Mouse (Mus musculus) limb, embryonic 14.5 days (tissue): ENCODE measurements at regions not wholly inside any gene's neighbourhood (a gene's known extent, or its start where the extent isn't known, plus 50 kb on each side); places are given as distances from the start of the nearest gene placed in this dataset.

ENCODE experiments used
- ATAC-seq: fragments of 200-750 bp; cut with Nextera tagmentation; 2 replicates; pipeline ENCODE4 v1.8.0; 2017; ENCODE audit warnings: low read depth, moderate number of reproducible peaks, moderate TSS enrichment; ENCODE audit not compliant: low FRiP score
- DNase-seq: peaks from one replicate; pipeline ENCODE4 v3.0.0-alpha.2; 2015; ENCODE audit warnings: low spot score
- H3K27ac ChIP-seq: fragments of 300-500 bp; sonication (generic); replicated peaks from 2 replicates; pipeline ENCODE4 v1.5.1; 2014; ENCODE audit warnings: low read depth, mild to moderate bottlenecking, low read length, moderate library complexity, mixed read lengths
- H3K27me3 ChIP-seq: fragments of 300-500 bp; sonication (generic); 2 replicates; pipeline ENCODE4 v1.6.1; 2014; ENCODE audit warnings: low read length, mixed read lengths; ENCODE audit not compliant: control insufficient read depth, insufficient read depth
- H3K36me3 ChIP-seq: fragments of 300-500 bp; sonication (generic); 2 replicates; pipeline ENCODE4 v1.6.1; 2014; ENCODE audit warnings: mild to moderate bottlenecking, low read length, moderate library complexity, mixed read lengths; ENCODE audit not compliant: control insufficient read depth, insufficient read depth
- H3K4me1 ChIP-seq: fragments of 300-500 bp; sonication (generic); 2 replicates; pipeline ENCODE4 v1.6.1; 2014; ENCODE audit warnings: antibody characterized with exemption, low read length, mixed read lengths; ENCODE audit not compliant: control insufficient read depth, insufficient read depth
- H3K4me2 ChIP-seq: fragments of 300-500 bp; sonication (generic); replicated peaks from 2 replicates; pipeline ENCODE4 v1.6.1; 2014; ENCODE audit warnings: low read depth, mild to moderate bottlenecking, low read length, moderate library complexity; ENCODE audit not compliant: severe bottlenecking
- H3K4me3 ChIP-seq: fragments of 300-500 bp; sonication (generic); replicated peaks from 2 replicates; pipeline ENCODE4 v1.5.1; 2014; ENCODE audit warnings: low read length
- H3K9ac ChIP-seq: fragments of 300-500 bp; sonication (generic); 2 replicates; pipeline ENCODE4 v1.6.1; 2014; ENCODE audit warnings: mild to moderate bottlenecking, low read depth, low read length, moderate library complexity; ENCODE audit not compliant: severe bottlenecking
- H3K9me3 ChIP-seq: fragments of 300-500 bp; sonication (generic); 2 replicates; pipeline ENCODE4 v1.6.1; 2016; ENCODE audit warnings: low read length; ENCODE audit not compliant: control insufficient read depth
- POLR2A ChIP-seq: fragments of 200-500 bp; IDR thresholded peaks from 2 replicates; pipeline ENCODE4 v1.8.0; 2012; ENCODE audit warnings: inconsistent platforms, mild to moderate bottlenecking, moderate library complexity, borderline replicate concordance; ENCODE audit not compliant: insufficient read depth, insufficient read length; ENCODE audit errors: extremely low read depth
- WGBS: fragments of 180-500 bp; shearing (Covaris S2); extraction: QIAGEN DNeasy Blood & Tissue Kit; methylation state at CpG from one replicate; pipeline ENCODE4 v1.1.7; 2014; 5-methylcytosine and 5-hydroxymethylcytosine counted together

DNA sequence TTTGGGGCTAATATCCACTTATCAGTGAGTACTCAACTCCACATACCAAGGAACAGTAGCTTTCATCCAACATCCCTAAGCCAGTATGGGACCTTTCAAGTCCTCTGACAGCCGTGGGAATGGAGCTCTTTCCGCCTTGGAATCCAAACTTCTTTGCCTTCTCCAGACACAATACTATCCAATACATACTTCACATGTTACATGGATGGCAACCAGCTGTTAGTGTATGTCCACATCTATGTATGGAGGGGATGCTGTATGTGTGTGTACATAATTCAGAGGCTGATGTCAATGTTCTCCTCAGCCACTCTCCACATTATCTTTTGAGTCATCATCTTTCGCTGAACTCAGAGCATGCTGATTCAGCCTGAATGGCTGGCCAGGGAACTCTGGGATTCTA lies 79.8 kb upstream of the Sp4 start:
- no peak overlapping the region for H3K4me3 ChIP-seq
- H3K27ac ChIP-seq: no peak overlapping the region
- ATAC-seq (no peak), DNase-seq (no peak)
- H3K9me3 ChIP-seq: no peaks in the 10 kb centered on the region
- no peaks in the 10 kb centered on the region for H3K27me3 ChIP-seq
- no peak for TF ChIP-seq POLR2A
- H3K4me1 ChIP-seq: no peaks in the 10 kb centered on the region
- H3K36me3 ChIP-seq: no peaks in the 10 kb centered on the region
- H3K4me2 ChIP-seq: no peak overlapping the region
- no peak overlapping the region for H3K9ac ChIP-seq
- WGBS: 88% methylated on average over 3 of the region's 3 CpGs

DNA sequence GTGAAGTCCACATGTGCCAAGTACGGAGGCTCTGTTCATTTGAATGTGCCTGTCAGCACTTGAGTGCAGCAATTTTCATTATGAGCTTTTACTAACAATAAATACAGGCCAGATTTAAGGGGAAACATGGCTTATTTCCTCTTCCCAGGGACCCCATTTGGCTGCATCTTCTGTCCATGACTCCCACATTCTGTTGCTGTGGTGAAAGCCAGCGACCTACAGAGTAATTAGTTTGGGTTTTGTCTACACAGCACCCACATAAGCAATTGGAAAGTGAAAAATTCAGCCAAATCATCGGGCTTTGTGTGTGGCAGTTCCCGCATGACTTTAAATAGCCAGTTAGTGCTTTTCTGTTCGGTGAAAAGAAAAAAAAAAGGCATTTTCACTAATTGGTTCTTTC lies 76.7 kb upstream of the Sp4 start:
- Histone ChIP-seq H3K36me3 (no peaks in the 10 kb centered on the region), H3K27ac (no peak overlapping the region), H3K27me3 (no peaks in the 10 kb centered on the region), H3K9me3 (no peaks in the 10 kb centered on the region), H3K4me1 (no peaks in the 10 kb centered on the region), H3K4me3 (no peak overlapping the region), H3K9ac (no peak overlapping the region), H3K4me2 (no peak overlapping the region)
- no peak for ATAC-seq
- no peak for DNase-seq
- TF ChIP-seq POLR2A: no peak
- 56% methylated on average over 5 of the region's 5 CpGs for WGBS

DNA sequence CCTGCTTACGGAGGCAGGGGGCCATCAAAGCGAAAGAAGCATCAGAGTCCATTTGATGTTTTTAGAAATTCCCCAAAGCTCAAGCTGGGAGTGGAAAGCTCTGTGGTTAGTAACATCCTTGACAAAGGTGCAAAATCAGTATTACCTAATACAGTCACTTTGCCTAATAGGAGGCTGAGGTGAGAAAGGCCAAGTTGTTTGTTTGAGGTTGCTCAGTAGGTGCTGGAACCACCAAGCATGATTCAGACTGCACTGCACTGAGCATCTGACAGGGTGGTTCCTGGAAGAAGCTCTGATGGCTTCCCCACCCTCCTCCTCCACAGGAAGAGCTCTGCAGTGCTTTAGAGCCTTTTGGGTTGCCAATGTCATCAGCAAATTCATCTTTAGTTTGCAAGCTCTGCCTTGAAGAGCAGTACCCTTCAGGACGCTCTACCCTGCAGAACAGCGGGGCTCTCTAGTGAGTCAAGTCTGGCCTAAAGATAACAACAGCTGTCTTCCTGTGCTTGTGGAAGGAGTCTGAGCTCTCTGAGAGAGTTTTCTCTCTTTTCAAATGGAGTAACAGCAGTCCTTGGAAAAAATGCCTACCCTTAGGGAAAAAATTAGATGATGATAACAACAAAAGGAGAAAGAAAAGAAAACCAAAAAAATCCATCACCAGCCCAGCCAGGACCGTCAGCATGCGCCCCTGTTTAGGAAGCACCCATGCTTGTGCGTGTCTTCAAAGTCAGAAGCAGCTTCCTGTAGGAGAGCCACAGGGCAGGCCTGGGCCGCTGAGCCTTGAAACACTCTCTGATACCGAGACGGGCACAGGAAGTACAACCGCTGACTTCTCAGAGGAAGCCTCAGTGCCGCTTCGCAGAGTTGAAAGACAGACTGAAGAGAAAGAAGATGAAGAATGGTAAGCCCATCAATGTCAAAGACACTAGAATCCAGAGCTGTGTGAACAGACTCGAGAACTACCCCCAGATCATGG lies 75.6 kb upstream of the Sp4 start:
- TF ChIP-seq POLR2A: no peak
- no peak overlapping the region for H3K4me3 ChIP-seq
- DNase-seq (no peak), ATAC-seq (no peak)
- H3K4me1 ChIP-seq: no peaks in the 10 kb centered on the region
- H3K27me3 ChIP-seq: no peaks in the 10 kb centered on the region
- WGBS: 79% methylated on average over 14 of the region's 14 CpGs
- no peaks in the 10 kb centered on the region for H3K9me3 ChIP-seq
- H3K4me2 ChIP-seq: no peak overlapping the region
- H3K9ac ChIP-seq: no peak overlapping the region
- no peaks in the 10 kb centered on the region for H3K36me3 ChIP-seq
- H3K27ac ChIP-seq: no peak overlapping the region

DNA sequence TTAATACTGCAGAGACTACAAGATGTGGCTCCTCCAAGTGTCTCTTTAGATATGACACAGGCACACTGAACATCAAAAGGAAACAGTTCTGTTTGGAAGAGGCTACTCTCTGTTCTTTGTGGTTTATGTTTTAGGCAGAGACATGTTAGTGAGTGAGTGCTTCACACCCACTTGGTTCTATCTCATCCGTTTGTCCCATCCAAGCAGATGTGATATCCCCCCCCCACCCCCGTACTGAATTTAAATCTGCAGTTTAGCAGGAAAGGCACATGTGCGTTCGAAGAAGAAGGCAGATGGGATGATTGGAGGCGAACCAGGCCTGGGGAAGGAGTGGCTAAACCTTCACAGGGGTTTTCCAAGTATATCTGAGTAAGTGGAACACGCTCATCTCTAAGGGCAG lies 72.0 kb upstream of the Sp4 start:
- no peak for TF ChIP-seq POLR2A
- no peaks in the 10 kb centered on the region for H3K4me1 ChIP-seq
- no peaks in the 10 kb centered on the region for H3K27me3 ChIP-seq
- no peak overlapping the region for H3K9ac ChIP-seq
- no peak overlapping the region for H3K4me3 ChIP-seq
- no peak for ATAC-seq
- H3K4me2 ChIP-seq: no peak overlapping the region
- no peaks in the 10 kb centered on the region for H3K9me3 ChIP-seq
- WGBS: 77% methylated on average over 6 of the region's 6 CpGs
- DNase-seq: no peak
- H3K27ac ChIP-seq: no peak overlapping the region
- H3K36me3 ChIP-seq: no peaks in the 10 kb centered on the region

DNA sequence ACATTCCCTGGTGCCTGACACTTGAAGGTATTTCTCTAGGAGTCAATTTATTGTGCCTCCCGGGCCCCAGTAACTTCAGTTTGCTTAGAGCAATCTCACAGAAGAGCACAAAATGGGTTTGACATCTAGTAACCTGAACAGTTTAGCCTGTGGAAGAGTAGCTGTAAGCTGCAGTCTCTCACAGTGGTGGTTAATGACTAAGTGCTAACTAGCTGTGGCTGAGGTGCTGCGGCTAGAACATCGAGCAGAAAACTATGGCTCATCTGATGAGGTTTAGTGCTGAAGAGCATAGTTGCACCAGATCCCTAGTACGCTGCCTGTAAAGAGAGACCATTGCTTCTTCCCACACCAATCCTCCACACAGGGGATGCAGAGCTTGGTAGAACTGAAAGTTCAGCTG lies 70.7 kb upstream of the Sp4 start:
- 63% methylated on average over 4 of the region's 4 CpGs for WGBS
- no peaks in the 10 kb centered on the region for H3K9me3 ChIP-seq
- no peak overlapping the region for H3K4me3 ChIP-seq
- DNase-seq (no peak), ATAC-seq (no peak)
- no peaks in the 10 kb centered on the region for H3K4me1 ChIP-seq
- H3K27ac ChIP-seq: no peak overlapping the region
- no peaks in the 10 kb centered on the region for H3K36me3 ChIP-seq
- no peaks in the 10 kb centered on the region for H3K27me3 ChIP-seq
- no peak overlapping the region for H3K4me2 ChIP-seq
- no peak overlapping the region for H3K9ac ChIP-seq
- no peak for TF ChIP-seq POLR2A
